Mouse (Mus musculus): ENCODE data around the gene Bcor.

Gene Bcor

GRCm38 (mm10) chrX:12085949-12086348 lies 74.2 kb downstream of the Bcor start:
- DNase-seq, result no peak

GRCm38 (mm10) chrX:12085290-12085689 lies 74.9 kb downstream of the Bcor start:
- no peak for DNase-seq

- DNase-seq, result no peak
These were observed 75.5 kb downstream of the Bcor start for GRCm38 (mm10) chrX:12084698-12085097.

GRCm38 (mm10) chrX:12083631-12084030 lies 76.5 kb downstream of the Bcor start:
- peak; percentile 21 to 31 for DNase-seq

- peak; percentile 12 to 19 for DNase-seq
These were observed 77.4 kb downstream of the Bcor start for GRCm38 (mm10) chrX:12082736-12083135.

- peak; percentile 31 to 35 for DNase-seq
These were observed 78.0 kb downstream of the Bcor start for GRCm38 (mm10) chrX:12082184-12082583.

GRCm38 (mm10) chrX:12081741-12082155 lies 78.4 kb downstream of the Bcor start:
- DNase-seq, result peak; percentile 28 to 50

- peak; percentile 66 for DNase-seq
These were observed 79.0 kb downstream of the Bcor start for GRCm38 (mm10) chrX:12080904-12081740.

GRCm38 (mm10) chrX:12080095-12080903 lies 79.9 kb downstream of the Bcor start:
- peak; percentile 50 to 58 for DNase-seq

- DNase-seq, result peak; percentile 72 to 74
These were observed 80.7 kb downstream of the Bcor start for GRCm38 (mm10) chrX:12079309-12080094.

GRCm38 (mm10) chrX:12079059-12079308 lies 81.2 kb downstream of the Bcor start:
- no peak for DNase-seq

- DNase-seq, result peak; percentile 54 to 62
These were observed 81.7 kb downstream of the Bcor start for GRCm38 (mm10) chrX:12078195-12079058.

GRCm38 (mm10) chrX:12077601-12077980 lies 82.6 kb downstream of the Bcor start:
- DNase-seq, result peak in 1 of 2 experiments; percentile 19

- DNase-seq, result peak; percentile 31 to 35
These were observed 83.2 kb downstream of the Bcor start for GRCm38 (mm10) chrX:12076763-12077600.

GRCm38 (mm10) chrX:12072721-12073120 lies 87.4 kb downstream of the Bcor start:
- no peak for DNase-seq

- DNase-seq, result no peak
These were observed 91.0 kb downstream of the Bcor start for GRCm38 (mm10) chrX:12068978-12069724.

- no peak for DNase-seq
These were observed 92.2 kb downstream of the Bcor start for GRCm38 (mm10) chrX:12067851-12068510.

GRCm38 (mm10) chrX:12067031-12067430 lies 93.1 kb downstream of the Bcor start:
- no peak for DNase-seq

- DNase-seq, result no peak
These were observed 94.4 kb downstream of the Bcor start for GRCm38 (mm10) chrX:12065782-12066181.

GRCm38 (mm10) chrX:12062932-12063260 lies 97.3 kb downstream of the Bcor start:
- no peak for DNase-seq

All from B cell, adult 2 months (primary cell).